Mouse (Mus musculus): Measurements from ENCODE around the gene H2-Q6.
"Not testable (repeated sequence)": the region's sequence is repeated elsewhere in the genome, so short reads cannot be mapped to it uniquely, and the experiment has no call there.

H2-Q6 gene

GRCm38 (mm10) chr17:35435577-35435976, 10.9 kb downstream of the H2-Q6 start:
- not testable (repeated sequence) for DNase-seq

- not testable (repeated sequence) for DNase-seq
Measured at GRCm38 (mm10) chr17:35437386-35437936, 12.8 kb downstream of the H2-Q6 start.

- DNase-seq, result not testable (repeated sequence)
Measured at GRCm38 (mm10) chr17:35438395-35438794, 13.7 kb downstream of the H2-Q6 start.

- DNase-seq, result peak; percentile 96
Measured at GRCm38 (mm10) chr17:35438885-35439284, 14.2 kb downstream of the H2-Q6 start, which contains the start of gene H2-Q7. H2-Q7 (plus strand) TSS chr17:35439155.

- DNase-seq, result not testable (repeated sequence)
Measured at GRCm38 (mm10) chr17:35439295-35439747, 14.7 kb downstream of the H2-Q6 start.

DNA sequence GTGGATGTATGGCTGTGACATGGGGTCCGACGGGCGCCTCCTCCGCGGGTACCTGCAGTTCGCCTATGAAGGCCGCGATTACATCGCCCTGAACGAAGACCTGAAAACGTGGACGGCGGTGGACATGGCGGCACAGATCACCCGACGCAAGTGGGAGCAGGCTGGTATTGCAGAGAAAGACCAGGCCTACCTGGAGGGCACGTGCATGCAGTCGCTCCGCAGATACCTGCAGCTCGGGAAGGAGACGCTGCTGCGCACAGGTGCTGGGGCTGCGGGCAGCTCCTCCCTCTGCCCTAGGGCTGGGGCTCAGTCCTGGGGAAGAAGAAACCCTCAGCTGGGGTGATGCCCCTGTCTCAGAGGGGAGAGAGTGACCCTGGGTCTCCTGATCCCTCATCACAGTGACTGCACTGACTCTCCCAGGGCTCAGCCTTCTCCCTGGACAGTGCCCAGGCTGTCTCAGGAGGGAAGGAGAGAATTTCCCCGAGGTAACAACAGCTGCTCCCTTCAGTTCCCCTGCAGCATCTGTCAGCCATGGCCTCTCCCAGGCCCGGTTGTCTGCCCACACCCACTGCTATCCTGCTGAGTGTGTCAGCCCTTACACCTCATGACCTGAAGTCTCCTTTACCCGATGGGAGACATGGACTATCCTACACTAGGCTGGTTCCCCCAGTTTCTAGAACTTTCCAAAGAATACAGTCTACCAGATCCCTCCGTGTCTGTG, 15.4 kb downstream of the H2-Q6 start:
- DNase-seq, result not testable (repeated sequence)

DNA sequence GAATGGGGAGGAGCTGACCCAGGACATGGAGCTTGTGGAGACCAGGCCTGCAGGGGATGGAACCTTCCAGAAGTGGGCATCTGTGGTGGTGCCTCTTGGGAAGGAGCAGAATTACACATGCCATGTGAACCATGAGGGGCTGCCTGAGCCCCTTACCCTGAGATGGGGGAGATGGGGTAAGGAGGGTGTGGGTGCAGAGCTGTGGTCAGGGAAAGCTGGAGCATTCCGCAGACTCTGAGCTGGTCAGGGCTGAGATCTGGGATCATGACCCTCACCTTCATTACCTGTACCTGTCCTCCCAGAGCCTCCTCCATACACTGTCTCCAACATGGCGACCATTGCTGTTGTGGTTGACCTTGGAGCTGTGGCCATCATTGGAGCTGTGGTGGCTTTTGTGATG, 17.7 kb downstream of the H2-Q6 start:
- DNase-seq, result not testable (repeated sequence)

DNA sequence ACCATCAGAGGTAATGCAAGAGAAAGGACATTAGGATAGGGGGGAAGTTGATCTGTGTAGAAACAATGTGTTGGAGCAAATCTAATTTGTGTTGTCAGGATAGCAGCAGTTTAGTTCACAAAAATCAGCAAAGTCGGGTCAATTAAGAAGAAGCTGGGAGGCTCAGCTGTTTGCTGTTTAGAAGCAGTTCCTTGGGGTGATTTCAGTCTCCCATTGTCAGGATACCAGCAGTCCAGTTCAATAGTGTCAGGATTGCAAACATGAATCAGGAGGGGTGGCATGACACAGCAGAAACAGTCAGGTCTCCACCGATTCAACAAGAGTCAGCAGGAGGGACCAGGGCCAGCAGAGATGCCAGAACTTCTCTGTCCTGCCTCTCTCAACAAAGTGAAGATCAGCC, 19.9 kb downstream of the H2-Q6 start:
- DNase-seq, result not testable (repeated sequence)

GRCm38 (mm10) chr17:35458247-35458646, 33.6 kb downstream of the H2-Q6 start:
- not testable (repeated sequence) for DNase-seq

- not testable (repeated sequence) for DNase-seq
Measured at GRCm38 (mm10) chr17:35460513-35461341, 36.1 kb downstream of the H2-Q6 start.

DNA sequence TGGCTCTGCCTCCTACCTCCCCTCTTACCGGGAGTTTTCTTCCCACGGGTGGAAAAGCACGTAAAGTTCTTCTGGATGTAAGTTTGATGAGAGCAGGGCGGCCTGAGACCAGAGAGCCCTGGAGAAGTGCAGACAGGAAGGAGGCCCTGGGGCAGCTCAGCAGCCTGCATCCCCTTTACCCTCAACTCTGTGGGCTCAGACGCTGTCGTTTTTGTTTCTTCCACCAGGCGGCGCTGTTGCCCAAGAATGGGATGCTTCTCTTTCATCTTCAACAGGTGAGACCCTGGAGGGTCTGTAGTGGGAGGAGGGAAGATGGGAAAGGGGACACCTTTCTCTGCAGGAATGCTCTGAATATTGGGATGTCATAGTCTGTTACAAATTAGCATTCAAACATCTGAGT, 41.0 kb downstream of the H2-Q6 start:
- not testable (repeated sequence) for DNase-seq

GRCm38 (mm10) chr17:35468936-35469335, 44.3 kb downstream of the H2-Q6 start:
- DNase-seq, result not testable (repeated sequence)

DNA sequence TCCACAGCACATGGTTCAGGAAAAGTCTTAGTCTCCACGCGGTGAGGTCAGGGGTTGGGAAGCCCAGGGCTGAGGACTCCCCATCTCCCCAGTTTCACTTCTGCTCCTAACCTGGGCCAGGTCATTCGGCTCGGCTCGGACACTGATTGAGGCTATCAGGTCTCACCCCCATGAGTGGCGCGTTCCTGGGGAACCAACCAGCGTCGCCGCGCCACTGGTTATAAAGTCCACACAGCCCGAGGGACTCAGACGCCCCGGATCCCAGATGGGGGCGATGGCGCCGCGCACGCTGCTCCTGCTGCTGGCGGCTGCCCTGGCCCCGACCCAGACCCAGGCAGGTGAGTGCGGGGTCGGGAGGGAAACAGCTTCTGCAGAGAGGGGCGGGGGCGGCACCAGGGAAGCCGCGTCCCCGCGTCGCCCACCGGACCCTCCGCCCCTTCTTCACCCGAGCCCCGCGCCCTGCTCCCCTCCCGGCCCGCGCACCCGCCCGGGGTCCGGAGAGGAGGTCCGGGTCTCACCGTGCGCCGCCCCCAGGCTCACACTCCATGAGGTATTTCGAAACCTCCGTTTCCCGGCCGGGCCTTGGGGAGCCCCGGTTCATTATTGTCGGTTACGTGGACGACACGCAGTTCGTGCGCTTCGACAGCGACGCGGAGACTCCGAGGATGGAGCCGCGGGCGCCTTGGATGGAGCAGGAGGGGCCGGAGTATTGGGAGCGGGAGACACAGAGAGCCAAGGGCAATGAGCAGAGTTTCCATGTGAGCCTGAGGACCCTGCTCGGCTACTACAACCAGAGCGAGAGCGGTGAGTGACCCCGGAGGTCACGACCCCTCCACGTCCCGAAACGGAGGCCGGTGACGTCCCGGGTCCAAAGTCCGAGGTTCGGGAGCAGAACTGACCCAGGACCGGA, 45.4 kb downstream of the H2-Q6 start, which contains the start of gene H2-Q10:
Gene H2-Q10, plus strand, starts transcription at position 248 of the 910 bp plus-strand sequence.
- no peak for DNase-seq
